Mouse (Mus musculus): Measurements from ENCODE around the gene Tox2. TPM values are rescaled to one million over a fixed set of nuclear protein-coding genes. Genes with fewer than 3 reads are reported as not detected.

The Tox2 gene
- total RNA-seq, 2 experiments from 2014 or later = 0.28 to 0.31 TPM

GRCm38 (mm10) chr2:163275986-163276385 lies 73.1 kb downstream of the Tox2 start:
- H3K4me3 ChIP-seq = no peak overlapping the region
- no peak for TF ChIP-seq CTCF (IDR thresholded peaks at IDR 0.05)
- no peak overlapping the region for H3K27ac ChIP-seq
- no peak for DNase-seq
- intact Hi-C loops (cut with DNase I) = loop anchor here (2.0 kb wide), 1 partner anchor 125 kb away; no protein-coding TSS in a partner anchor

DNA sequence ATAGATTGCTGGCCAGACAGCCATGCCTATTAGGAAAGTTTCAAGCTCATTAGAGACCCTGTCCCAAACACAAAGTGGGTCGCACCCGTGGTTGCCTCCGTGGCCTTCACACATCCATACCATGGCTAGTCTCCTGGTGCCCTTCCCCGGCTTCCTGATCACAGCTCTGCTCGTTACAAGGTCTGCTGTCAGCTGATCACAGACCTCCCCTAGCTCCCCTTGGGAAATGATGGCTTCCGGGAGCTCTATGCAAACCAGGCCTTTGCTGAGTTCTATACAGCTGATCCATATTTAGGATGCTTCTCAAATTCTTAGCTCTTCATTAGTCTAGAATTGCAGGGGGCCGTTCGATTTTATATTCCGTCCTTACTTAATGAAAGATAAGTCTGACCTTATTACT lies 75.1 kb downstream of the Tox2 start:
- DNase-seq = no peak
- intact Hi-C loops (cut with DNase I) = no loop called here
- H3K4me3 ChIP-seq = no peak overlapping the region
- no peak for TF ChIP-seq CTCF (IDR thresholded peaks at IDR 0.05)
- H3K27ac ChIP-seq = no peak overlapping the region

GRCm38 (mm10) chr2:163280636-163281322 lies 77.9 kb downstream of the Tox2 start:
- DNase-seq = no peak
- Histone ChIP-seq H3K27ac (no peak overlapping the region), H3K4me3 (no peak overlapping the region)
- intact Hi-C loops (cut with DNase I) = no loop called here
- no peak for TF ChIP-seq CTCF (IDR thresholded peaks at IDR 0.05)

- no peak for TF ChIP-seq CTCF (IDR thresholded peaks at IDR 0.05)
- no peak for DNase-seq
- intact Hi-C loops (cut with DNase I) = no loop called here
- Histone ChIP-seq H3K4me3 (peak overlapping the region; percentile 42), H3K27ac (no peak overlapping the region)
These were observed 81.9 kb downstream of the Tox2 start for GRCm38 (mm10) chr2:163284856-163285255.

DNA sequence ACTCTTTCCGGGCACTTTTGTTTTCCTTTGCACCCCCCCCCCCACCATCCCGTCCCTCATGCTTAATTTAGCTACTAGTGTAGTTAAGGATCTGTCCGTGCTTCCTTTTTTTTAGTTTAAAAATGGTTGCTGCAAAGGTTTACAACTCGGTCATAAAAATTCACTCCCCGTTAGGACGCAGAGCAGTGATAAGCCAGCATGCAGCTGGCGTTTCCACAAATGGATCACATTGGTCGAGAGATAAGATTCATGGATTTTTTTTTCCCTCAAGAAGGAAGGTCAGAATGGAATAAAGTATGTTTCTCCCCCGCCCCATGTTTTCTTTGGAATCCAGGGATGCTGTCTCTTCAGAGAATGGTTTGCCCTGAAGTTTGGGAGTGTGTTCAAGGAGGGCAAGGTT lies 82.4 kb downstream of the Tox2 start:
- DNase-seq = no peak
- 0 out of 2 replicates have a peak overlapping the region, but pooled peaks have one; percentile 32 for H3K27ac ChIP-seq
- H3K4me3 ChIP-seq = peak overlapping the region; percentile 42
- intact Hi-C loops (cut with DNase I) = no loop called here
- no peak for TF ChIP-seq CTCF (IDR thresholded peaks at IDR 0.05)

- Histone ChIP-seq H3K4me3 (peak overlapping the region; percentile 42), H3K27ac (0 out of 2 replicates have a peak overlapping the region, but pooled peaks have one; percentile 32)
- no peak for TF ChIP-seq CTCF (IDR thresholded peaks at IDR 0.05)
- DNase-seq = peak; percentile 41
- intact Hi-C loops (cut with DNase I) = no loop called here
These were observed 82.8 kb downstream of the Tox2 start for GRCm38 (mm10) chr2:163285762-163286161.

DNA sequence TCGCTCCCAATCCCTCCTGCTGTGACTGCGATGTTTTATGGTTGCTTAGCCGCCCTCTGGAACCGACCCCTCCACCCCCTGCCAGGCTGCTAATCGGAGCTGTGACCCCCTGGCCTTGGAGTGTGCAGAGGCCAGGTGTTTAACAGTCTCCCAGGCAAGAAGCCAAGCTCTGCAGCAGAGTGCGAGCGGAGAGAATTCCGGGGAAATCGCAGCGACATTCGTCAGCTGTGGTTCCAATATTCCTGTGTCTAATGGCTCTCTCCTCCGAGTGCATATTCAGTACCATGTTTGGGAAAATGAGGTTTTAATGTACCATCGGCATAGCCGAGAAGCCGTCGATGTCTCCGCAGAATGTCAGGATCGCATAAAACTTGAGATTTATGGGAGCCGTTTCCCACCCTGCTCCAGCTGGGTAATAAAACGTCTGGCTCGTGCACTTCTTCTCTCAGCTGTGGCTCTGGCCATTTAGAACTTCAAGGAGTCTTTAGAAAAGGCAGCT lies 86.0 kb downstream of the Tox2 start:
- H3K27ac ChIP-seq = no peak overlapping the region
- peak overlapping the region; percentile 39 for H3K4me3 ChIP-seq
- intact Hi-C loops (cut with DNase I) = no loop called here
- DNase-seq = peak; percentile 33
- TF ChIP-seq CTCF (IDR thresholded peaks at IDR 0.05) = no peak

DNA sequence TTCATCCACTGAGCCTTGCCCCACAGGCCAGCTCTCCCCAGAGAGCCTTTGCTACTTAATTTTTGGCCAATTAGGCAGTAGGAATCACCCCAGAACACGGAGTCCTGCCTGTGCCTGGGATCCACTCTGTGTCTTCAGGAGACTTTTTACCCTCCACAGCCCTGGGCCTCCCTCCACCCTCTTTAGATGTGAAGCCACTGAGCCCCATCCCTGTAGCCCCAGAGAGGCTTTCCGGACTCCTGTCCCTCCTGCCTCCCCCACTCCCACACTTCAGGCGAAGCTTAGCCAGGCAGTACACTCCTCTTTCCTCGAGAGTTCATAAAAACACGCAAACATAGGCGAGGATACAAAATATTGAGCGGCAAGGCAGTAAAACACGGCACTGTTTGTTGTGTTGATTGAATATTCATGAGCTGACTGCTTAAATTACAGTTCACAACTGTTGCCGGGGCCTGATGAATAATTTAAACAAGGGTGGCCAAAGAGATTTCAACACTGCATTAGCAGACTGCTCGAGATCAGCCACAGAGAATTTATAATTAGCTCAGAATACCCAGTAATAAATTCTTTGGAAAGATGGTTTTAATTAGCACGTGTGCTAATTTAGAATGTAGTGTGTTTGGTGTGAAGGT lies 94.2 kb downstream of the Tox2 start:
- TF ChIP-seq CTCF (IDR thresholded peaks at IDR 0.05) = no peak
- no peak overlapping the region for H3K4me3 ChIP-seq
- H3K27ac ChIP-seq = no peak overlapping the region
- DNase-seq = no peak
- intact Hi-C loops (cut with DNase I) = no loop called here

- intact Hi-C loops (cut with DNase I) = no loop called here
- Histone ChIP-seq H3K4me3 (no peak overlapping the region), H3K27ac (no peak overlapping the region)
- no peak for TF ChIP-seq CTCF (IDR thresholded peaks at IDR 0.05)
- DNase-seq = no peak
These were observed 97.4 kb downstream of the Tox2 start for GRCm38 (mm10) chr2:163300069-163301060.

- Histone ChIP-seq H3K27ac (no peak overlapping the region), H3K4me3 (no peak overlapping the region)
- DNase-seq = no peak
- TF ChIP-seq CTCF (IDR thresholded peaks at IDR 0.05) = no peak
- intact Hi-C loops (cut with DNase I) = no loop called here
These were observed 98.7 kb downstream of the Tox2 start for GRCm38 (mm10) chr2:163301641-163302040.

- no peak for TF ChIP-seq CTCF (IDR thresholded peaks at IDR 0.05)
- intact Hi-C loops (cut with DNase I) = no loop called here
- H3K4me3 ChIP-seq = no peak overlapping the region
- no peak overlapping the region for H3K27ac ChIP-seq
- DNase-seq = no peak
These were observed 100.1 kb downstream of the Tox2 start for GRCm38 (mm10) chr2:163303037-163303436.

GRCm38 (mm10) chr2:163309376-163309775 lies 106.5 kb downstream of the Tox2 start:
- Histone ChIP-seq H3K27ac (no peak overlapping the region), H3K4me3 (no peak overlapping the region)
- TF ChIP-seq CTCF (IDR thresholded peaks at IDR 0.05) = no peak
- DNase-seq = no peak
- intact Hi-C loops (cut with DNase I) = no loop called here
